Mouse (Mus musculus) lung, embryonic 14.5 days (tissue): ENCODE measurements around the gene Klhl21. TPM values are rescaled to one million over a fixed set of nuclear protein-coding genes. Genes with fewer than 3 reads are reported as not detected.
A peak's percentile ranks its signal among the peaks of the same experiment; 100 is the strongest.

Source experiments
- ATAC-seq: fragments of 200-750 bp; cut with Nextera tagmentation; 2 replicates; pipeline ENCODE4 v1.8.0; 2017; ENCODE audit warnings: mild to moderate bottlenecking, moderate TSS enrichment, moderate library complexity; ENCODE audit not compliant: insufficient read depth
- DNase-seq: peaks from one replicate; pipeline ENCODE4 v3.0.0-alpha.2; 2015
- H3K27ac ChIP-seq: fragments of 300-500 bp; sonication (generic); 2 replicates; pipeline ENCODE4 v1.5.1; 2014; ENCODE audit warnings: low read depth, mild to moderate bottlenecking, moderate library complexity
- H3K27me3 ChIP-seq: fragments of 300-500 bp; sonication (generic); 2 replicates; pipeline ENCODE4 v1.6.1; 2014; ENCODE audit warnings: low read length, control low read depth; ENCODE audit not compliant: insufficient read depth
- H3K36me3 ChIP-seq: fragments of 300-500 bp; sonication (generic); 2 replicates; pipeline ENCODE4 v1.6.1; 2014; ENCODE audit warnings: control low read depth; ENCODE audit not compliant: insufficient read depth
- H3K4me1 ChIP-seq: fragments of 300-500 bp; sonication (generic); 2 replicates; pipeline ENCODE4 v1.6.1; 2014; ENCODE audit warnings: antibody characterized with exemption, control low read depth; ENCODE audit not compliant: insufficient read depth
- H3K4me2 ChIP-seq: fragments of 300-500 bp; sonication (generic); 2 replicates; pipeline ENCODE4 v1.6.1; 2014; ENCODE audit warnings: mild to moderate bottlenecking
- H3K4me3 ChIP-seq: fragments of 300-500 bp; sonication (generic); 2 replicates; pipeline ENCODE4 v1.5.1; 2014; ENCODE audit warnings: low read depth, low read length
- H3K9ac ChIP-seq: fragments of 300-500 bp; sonication (generic); 2 replicates; pipeline ENCODE4 v1.6.1; 2014
- H3K9me3 ChIP-seq: fragments of 300-500 bp; sonication (generic); 2 replicates; pipeline ENCODE4 v1.6.1; 2016; ENCODE audit warnings: low read depth, low read length, control low read depth
- CTCF ChIP-seq: IDR thresholded peaks from 2 replicates; pipeline ENCODE4 v1.5.1; 2016; ENCODE audit warnings: antibody characterized with exemption, low read depth
- WGBS: fragments of 180-500 bp; shearing (Covaris S2); extraction: QIAGEN DNeasy Blood & Tissue Kit; methylation state at CpG from one replicate; pipeline ENCODE4 v1.1.7; 2014; 5-methylcytosine and 5-hydroxymethylcytosine counted together
- polyA plus RNA-seq: library from polyadenylated mRNA; unstranded; fragments of >200 nt; fragmentation: Nextera tagmentation; extraction: Ambion mirVana; gene quantifications from 2 replicates; pipeline ENCODE4 v1.2.1, GENCODE M21; 2014

Klhl21 gene
- polyA plus RNA-seq, 1 experiment from 2014 or later: 10.6 TPM

DNA sequence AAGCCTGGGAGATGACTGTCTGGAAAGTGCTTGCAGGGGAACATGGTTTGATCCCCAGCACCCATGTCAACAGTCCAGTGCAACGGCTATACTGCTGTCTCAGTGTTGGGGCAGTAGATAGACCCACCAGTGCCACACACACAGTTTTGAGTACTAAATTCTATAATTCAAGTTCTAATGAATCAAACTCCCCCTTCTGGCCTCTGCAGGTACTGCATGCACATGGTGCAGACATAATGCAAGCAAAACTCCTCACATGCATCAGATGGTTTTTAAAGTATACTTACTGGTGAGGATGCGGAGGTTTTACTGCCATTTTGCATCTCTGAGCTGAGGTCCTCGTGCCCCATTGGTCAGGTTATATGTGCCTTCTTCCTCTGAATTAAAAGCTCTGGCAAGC lies 33.2 kb upstream of the Klhl21 start:
- no peaks in the 10 kb centered on the region for H3K9me3 ChIP-seq
- TF ChIP-seq CTCF: peak; percentile 70
- no peaks in the 10 kb centered on the region for H3K27me3 ChIP-seq
- no peak overlapping the region for H3K9ac ChIP-seq
- no peak overlapping the region for H3K4me2 ChIP-seq
- DNase-seq (peak; percentile 65), ATAC-seq (no peak)
- no peaks in the 10 kb centered on the region for H3K4me1 ChIP-seq
- 90% methylated on average over 3 of the region's 3 CpGs for WGBS
- no peak overlapping the region for H3K4me3 ChIP-seq
- peaks cover 75% of the 10 kb centered on the region for H3K36me3 ChIP-seq
- H3K27ac ChIP-seq: no peak overlapping the region

DNA sequence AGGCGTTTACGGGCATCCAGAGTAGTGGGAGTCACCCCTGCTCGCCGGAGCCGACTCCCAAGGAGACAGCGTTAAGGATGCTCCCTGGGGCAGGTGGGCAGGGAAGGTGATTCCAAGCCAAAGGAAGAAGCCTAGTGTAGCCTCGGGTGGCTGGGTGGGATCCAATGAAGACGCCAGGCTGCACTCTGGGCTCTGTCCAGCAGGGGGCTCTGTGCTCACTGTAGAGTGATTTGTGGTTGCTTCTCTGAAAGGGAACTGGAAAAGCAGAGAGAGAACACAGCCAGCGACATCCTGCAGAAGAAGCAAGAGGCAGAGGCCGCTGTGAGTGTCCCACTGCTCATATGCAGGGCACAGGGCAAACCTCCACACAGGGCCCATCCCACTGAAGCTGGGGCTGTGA lies 30.9 kb upstream of the Klhl21 start:
- H3K27me3 ChIP-seq: no peaks in the 10 kb centered on the region
- ATAC-seq (0 out of 2 replicates have a peak, but pooled peaks have one; percentile 6), DNase-seq (peak; percentile 92)
- no peaks in the 10 kb centered on the region for H3K9me3 ChIP-seq
- WGBS: 39% methylated on average over 10 of the region's 10 CpGs
- no peak overlapping the region for H3K27ac ChIP-seq
- peaks cover 78% of the 10 kb centered on the region for H3K36me3 ChIP-seq
- no peak overlapping the region for H3K4me2 ChIP-seq
- H3K4me1 ChIP-seq: no peaks in the 10 kb centered on the region
- H3K9ac ChIP-seq: no peak overlapping the region
- TF ChIP-seq CTCF: peak; percentile 90
- no peak overlapping the region for H3K4me3 ChIP-seq

DNA sequence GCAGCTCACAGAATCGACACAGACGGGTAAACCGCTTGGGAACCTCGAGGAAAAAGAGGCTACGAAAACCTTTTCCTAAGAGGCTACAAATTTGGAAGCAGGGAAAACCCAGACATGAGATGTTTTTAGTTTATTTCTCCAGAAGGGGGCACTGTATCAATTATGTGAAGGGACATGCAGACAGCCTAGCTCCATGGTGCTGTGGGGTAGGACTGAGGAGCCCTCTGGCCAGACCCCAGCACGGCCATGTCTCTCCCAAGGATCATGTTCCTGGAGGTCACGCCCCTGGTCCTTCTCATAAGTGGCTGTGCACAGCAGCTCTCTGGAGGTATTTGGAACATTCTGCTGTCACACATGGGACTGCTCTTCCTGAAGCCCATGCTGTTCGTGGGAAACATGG lies 27.9 kb upstream of the Klhl21 start:
- Histone ChIP-seq H3K36me3 (peaks cover 69% of the 10 kb centered on the region), H3K4me1 (no peaks in the 10 kb centered on the region), H3K4me3 (no peak overlapping the region), H3K9me3 (no peaks in the 10 kb centered on the region), H3K27me3 (no peaks in the 10 kb centered on the region), H3K4me2 (no peak overlapping the region), H3K9ac (no peak overlapping the region), H3K27ac (no peak overlapping the region)
- DNase-seq: peak; percentile 53
- ATAC-seq: no peak
- peak; percentile 28; the same call in 1 of the 2 replicates for TF ChIP-seq CTCF
- WGBS: 74% methylated on average over 8 of the region's 8 CpGs

DNA sequence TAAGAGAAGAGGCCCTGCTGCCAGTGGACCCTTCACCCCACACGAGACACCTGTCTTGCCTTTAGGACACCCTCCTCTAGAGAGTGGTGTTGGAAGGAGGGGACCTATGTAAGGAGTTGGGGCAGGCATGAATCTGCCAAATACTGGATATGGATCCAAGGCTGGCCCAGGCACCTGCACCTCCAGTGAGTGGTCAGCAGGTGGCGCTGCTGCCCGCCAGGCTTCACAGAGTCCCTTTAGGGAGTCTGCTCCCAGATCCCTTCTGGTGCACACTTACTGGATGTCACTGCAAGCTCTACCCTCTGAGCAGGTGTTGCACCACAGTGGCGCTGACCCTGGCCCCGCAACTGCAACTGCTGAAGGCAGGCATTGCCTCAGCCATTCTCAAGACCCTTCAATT lies 27.2 kb upstream of the Klhl21 start:
- no peaks in the 10 kb centered on the region for H3K4me1 ChIP-seq
- ATAC-seq (peak; percentile 59), DNase-seq (peak; percentile 89)
- 8% methylated on average over 5 of the region's 5 CpGs for WGBS
- TF ChIP-seq CTCF: peak; percentile 99
- no peak overlapping the region for H3K4me2 ChIP-seq
- H3K9ac ChIP-seq: no peak overlapping the region
- peaks cover 70% of the 10 kb centered on the region for H3K36me3 ChIP-seq
- no peak overlapping the region for H3K4me3 ChIP-seq
- H3K9me3 ChIP-seq: no peaks in the 10 kb centered on the region
- no peaks in the 10 kb centered on the region for H3K27me3 ChIP-seq
- no peak overlapping the region for H3K27ac ChIP-seq

DNA sequence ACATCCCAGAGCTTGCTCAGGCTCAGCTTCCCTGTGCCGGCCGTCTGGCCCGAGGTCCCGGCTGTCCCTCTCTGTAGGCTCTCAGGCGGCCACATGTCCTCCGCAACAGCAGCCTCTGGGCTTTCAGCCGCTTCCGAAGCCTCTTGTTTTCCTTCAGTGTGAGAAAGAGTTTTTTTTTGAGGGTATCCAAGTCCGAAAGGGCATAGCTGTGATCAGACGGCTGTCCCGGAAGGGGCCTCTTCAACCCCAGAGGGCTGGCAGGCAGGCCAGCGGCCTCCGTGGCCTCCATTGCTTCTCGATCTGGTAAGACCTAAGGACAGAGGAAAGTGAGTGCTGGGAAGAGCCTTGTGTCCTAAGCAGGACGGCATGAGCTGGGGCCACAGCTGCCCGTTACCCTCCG lies 25.6 kb upstream of the Klhl21 start:
- no peak for TF ChIP-seq CTCF
- no peak overlapping the region for H3K9ac ChIP-seq
- peaks cover 60% of the 10 kb centered on the region for H3K36me3 ChIP-seq
- no peak overlapping the region for H3K27ac ChIP-seq
- no peaks in the 10 kb centered on the region for H3K9me3 ChIP-seq
- H3K27me3 ChIP-seq: no peaks in the 10 kb centered on the region
- H3K4me3 ChIP-seq: no peak overlapping the region
- WGBS: 53% methylated on average over 17 of the region's 17 CpGs
- no peak overlapping the region for H3K4me2 ChIP-seq
- no peak for ATAC-seq
- no peak for DNase-seq
- peaks cover 6% of the 10 kb centered on the region for H3K4me1 ChIP-seq

DNA sequence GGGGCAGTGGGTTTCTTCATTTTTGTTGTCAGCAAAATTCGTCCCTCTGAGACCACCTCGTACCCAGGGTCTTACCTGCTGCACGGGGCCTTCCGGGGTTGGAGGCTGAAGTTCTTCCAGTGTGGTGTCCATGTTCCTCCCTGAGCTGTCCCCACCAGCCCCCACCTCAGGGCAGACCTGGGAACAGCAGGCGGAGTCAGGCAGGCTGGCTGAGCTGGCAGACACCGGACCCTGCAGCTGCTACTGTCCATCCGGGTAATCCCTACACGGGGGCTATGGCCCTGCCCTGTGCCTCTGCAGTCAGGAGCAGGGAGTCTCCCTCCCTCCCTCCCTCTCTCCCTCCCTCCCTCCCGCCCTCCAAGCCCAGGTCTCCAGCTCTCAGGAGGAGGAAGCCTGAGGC lies 25.0 kb upstream of the Klhl21 start:
- no peak overlapping the region for H3K4me2 ChIP-seq
- TF ChIP-seq CTCF: no peak
- DNase-seq (no peak), ATAC-seq (no peak)
- 28% methylated on average over 8 of the region's 9 CpGs for WGBS
- peaks cover 56% of the 10 kb centered on the region for H3K36me3 ChIP-seq
- no peak overlapping the region for H3K4me3 ChIP-seq
- no peak overlapping the region for H3K9ac ChIP-seq
- no peaks in the 10 kb centered on the region for H3K27me3 ChIP-seq
- H3K9me3 ChIP-seq: no peaks in the 10 kb centered on the region
- H3K4me1 ChIP-seq: peaks cover 7% of the 10 kb centered on the region
- H3K27ac ChIP-seq: no peak overlapping the region

DNA sequence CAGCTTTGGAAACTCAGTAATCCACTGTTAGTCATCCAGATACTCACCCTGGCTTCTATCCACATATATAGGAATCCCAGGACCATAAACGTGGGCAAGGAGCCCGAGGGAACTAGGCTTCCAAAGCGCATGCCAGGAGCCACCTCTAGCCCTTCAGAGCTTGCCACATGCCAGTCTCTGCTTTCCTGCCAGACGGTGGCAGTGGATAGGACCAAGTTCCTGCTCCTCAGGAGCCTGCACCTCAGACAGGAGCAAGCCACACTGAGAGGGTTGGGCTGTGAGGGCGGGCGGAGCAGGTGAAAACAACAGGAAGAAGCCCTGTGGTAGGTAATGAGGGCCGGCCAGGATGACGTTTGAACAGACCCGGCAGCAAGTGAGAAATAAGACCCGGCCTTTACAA lies 22.7 kb upstream of the Klhl21 start:
- ATAC-seq (no peak), DNase-seq (no peak)
- WGBS: 27% methylated on average over 10 of the region's 10 CpGs
- no peaks in the 10 kb centered on the region for H3K9me3 ChIP-seq
- no peak overlapping the region for H3K4me3 ChIP-seq
- no peaks in the 10 kb centered on the region for H3K27me3 ChIP-seq
- no peak overlapping the region; the same call in 1 of the 2 replicates for H3K27ac ChIP-seq
- peaks cover 7% of the 10 kb centered on the region for H3K4me1 ChIP-seq
- no peak overlapping the region for H3K4me2 ChIP-seq
- peak; percentile 9; the same call in 1 of the 2 replicates for TF ChIP-seq CTCF
- H3K36me3 ChIP-seq: peaks cover 49% of the 10 kb centered on the region
- no peak overlapping the region; the same call in 1 of the 2 replicates for H3K9ac ChIP-seq

DNA sequence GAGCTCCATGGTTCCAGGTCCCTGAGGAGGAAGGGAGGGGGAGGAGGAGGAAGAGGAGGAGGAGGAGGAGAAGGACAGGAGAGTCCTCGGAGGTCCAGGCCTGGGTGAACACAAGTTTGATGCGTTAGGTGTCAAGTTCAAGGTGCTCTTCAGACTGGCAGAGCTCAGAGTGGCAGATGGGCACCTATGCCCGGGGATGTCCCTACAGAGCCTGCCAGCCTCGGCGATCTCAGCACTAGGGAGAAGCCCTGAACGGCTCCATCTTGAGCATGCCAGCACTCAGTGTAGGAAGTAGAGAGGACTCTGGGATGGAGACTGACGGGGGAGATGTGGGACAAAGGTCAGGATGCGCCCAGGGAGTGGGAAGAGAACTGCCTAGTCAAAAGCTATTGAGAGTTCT lies 22.0 kb upstream of the Klhl21 start:
- peaks cover 52% of the 10 kb centered on the region for H3K36me3 ChIP-seq
- TF ChIP-seq CTCF: no peak
- H3K4me1 ChIP-seq: peaks cover 7% of the 10 kb centered on the region
- 56% methylated on average over 8 of the region's 8 CpGs for WGBS
- ATAC-seq (no peak), DNase-seq (no peak)
- no peak overlapping the region for H3K4me2 ChIP-seq
- H3K27me3 ChIP-seq: no peaks in the 10 kb centered on the region
- no peak overlapping the region for H3K4me3 ChIP-seq
- H3K9ac ChIP-seq: peak overlapping the region; percentile 16
- H3K9me3 ChIP-seq: no peaks in the 10 kb centered on the region
- no peak overlapping the region for H3K27ac ChIP-seq
